Mouse (Mus musculus) cerebellum, adult 11-12 months (tissue): ENCODE results near the gene Olfr1441.

ENCODE experiments used
- DNase-seq: peaks from one replicate; pipeline ENCODE4 v3.0.0; 2022

Olfr1441 gene

DNA sequence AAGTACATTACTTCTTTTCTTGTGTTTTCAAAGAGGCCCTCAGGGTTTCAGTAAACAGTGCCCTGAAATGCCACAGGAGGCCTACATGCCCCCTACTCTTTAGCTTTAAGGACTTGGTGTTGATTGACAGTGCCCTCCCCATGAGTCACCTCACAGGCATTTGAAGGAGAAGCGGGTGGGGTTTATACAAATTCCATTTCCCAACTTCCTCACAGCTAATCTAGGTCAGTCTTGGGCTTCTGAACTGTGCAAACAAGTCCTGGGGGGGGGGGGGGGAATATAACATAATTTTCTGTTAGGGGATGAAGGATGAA is 46.4 kb downstream of the Olfr1441 start:
- no peak for DNase-seq

DNA sequence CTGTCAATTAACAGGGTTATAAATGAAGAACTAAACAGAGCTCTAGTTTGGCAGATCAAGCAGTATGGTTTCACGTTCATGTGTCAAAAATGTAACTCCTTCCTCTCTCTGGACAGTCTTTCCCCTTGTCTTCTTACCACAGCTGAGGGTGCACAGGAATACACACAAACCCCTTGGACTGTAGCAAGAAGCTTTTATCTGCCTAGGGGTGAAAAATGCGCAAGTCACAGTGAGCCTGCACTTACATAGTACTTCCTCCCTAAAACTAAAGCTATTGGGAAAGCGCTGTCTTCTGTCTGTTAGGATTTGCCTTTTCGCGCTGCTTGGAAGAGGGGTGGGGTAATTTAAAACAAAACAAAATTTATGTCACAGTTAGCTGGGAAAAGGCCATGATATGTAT is 46.9 kb downstream of the Olfr1441 start:
- no peak for DNase-seq

DNA sequence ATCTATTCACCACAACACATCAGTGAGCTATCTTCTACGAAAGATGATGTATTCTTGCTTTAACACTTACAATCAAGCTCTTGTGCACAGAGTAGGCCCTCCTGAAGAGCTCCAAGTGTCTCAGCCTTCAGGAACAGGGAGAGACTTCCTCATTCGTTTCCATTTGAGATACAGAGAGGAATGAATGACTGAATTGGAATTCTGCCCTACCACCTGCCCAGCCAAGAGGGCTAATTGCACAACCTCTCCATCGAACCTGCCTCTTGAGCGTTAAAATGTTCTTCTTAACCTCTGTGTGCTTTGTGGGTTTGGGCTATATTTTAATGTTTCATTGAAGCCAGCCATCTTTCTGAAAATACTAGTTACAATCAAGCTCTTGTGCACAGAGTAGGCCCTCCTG is 47.4 kb downstream of the Olfr1441 start:
- DNase-seq = no peak

DNA sequence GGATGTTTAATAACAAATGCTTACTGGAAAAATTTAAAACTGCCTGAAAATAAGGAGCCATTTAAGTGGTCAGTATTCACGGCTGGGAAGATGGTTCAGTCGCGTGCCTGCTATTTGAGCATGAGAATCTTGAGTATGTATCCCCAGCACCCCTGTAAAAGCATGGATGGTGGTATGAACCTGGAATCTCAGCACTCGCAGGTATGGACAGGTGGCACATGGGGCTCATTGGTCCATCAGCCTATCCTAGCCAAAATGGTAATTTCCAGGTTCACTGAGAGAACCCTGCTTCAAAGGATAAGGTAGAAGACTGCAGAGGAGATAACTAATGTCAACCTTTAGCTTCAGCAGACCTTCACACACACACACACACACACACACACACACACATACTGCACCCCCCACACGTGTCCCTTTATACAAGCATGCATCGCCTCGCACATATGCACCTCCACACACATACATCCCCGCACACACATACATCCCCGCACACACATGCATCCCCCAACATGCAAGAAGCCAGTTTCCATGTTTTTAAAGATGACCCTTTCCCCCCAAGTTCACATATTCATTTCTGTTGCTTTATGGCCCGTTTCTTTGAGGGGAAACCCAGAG is 48.4 kb downstream of the Olfr1441 start:
- no peak for DNase-seq

DNA sequence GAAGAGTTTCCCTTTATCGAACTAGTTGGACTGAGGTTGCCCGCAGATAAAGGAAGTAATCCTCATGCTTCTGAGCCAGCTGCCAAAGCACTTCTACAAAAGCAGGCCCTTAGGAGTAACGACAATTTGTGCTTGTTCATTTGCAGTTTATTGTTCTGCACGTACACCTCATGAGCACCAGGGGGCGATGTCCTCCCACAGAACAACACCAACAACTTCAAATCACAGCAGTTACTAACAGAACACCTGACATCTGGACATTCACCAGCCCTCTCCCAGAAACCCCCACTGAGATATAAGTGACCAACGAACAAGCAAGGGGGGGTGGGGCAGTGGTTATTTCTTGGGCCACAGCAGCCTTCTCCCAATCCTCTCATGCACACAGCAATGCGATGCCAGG is 49.0 kb downstream of the Olfr1441 start:
- DNase-seq = peak; percentile 48

DNA sequence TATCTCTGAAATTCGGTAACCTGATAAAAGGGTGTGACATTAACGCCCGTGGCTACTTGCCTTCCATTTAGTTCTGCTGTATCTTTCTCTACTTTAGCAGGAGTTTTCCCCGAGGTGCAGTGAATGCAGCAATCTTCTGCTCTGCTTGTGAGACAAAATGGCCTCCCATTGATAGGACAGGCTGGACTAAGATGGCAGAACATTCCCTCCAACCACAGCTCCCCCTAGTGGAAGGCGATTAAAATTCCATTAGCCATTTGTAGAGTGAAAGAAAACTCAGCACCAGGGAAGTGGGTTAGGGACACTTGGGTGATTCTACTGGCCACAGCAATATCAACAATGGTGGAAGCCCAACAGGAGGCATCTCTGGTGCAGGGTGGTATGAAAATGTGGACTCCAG is 50.2 kb downstream of the Olfr1441 start:
- DNase-seq = no peak

DNA sequence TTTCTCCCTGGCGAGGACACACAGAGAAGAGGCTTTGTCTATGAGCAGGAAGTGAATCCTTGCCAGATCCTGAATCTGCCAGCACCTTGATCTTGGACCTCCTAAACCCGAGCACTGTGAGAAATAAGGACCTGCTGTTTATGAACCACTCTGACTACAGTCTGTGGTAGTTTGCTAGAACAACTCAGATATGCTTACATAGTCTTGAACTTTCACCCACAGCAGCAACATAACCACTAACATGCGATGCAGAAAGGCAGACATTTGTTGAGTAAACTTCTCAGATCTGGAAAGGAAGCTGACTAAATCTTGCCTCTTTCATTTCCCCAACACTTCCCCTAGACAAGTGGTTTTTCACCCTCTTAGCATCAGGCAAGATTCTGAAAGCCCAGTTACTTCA is 54.6 kb downstream of the Olfr1441 start:
- DNase-seq = no peak

DNA sequence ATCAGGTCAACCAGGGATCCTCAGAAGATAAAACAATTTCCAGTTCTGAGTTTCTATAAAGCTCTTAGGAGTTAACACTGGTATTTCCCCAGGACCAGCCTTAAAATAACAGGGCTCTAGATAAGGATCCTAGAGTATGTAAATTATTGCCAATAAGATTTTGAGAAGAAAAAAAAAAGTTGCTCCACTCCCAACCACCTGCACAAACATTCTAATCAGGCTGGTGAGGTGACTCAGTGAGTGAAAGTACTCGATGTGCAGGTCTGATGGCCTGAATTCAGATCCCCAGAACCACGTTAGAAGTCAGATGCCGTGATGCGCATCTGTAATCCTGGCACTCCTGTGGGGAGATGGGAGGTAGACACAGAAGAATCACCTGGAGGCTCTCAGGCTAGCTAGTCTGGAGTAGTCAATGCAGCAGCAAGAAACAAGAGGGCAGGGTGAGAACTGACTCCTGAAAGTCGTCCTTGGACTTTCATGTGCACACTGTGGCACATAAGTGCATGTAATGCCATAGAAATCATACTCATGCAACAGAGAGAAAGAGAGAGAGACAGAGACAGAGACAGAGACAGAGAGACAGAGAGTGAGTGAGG is 55.2 kb downstream of the Olfr1441 start:
- DNase-seq = no peak
